Mouse (Mus musculus) MN1 (cell line): ENCODE data around the gene Mapkapk2.
"Not testable (repeated sequence)": the region's sequence is repeated elsewhere in the genome, so short reads cannot be mapped to it uniquely, and the experiment has no call there.

Source experiments
- DNase-seq: peaks from one replicate; pipeline ENCODE4 v3.0.0-alpha.2; 2016; ENCODE audit warnings: low spot score

The Mapkapk2 gene

GRCm38 (mm10) chr1:131097700-131098094, at the start of gene Mapkapk2:
Gene Mapkapk2, minus strand, starts transcription at chr1:131097826.
- peak; percentile 89 for DNase-seq

- DNase-seq: no peak
These were observed 48.6 kb upstream of the Mapkapk2 start for GRCm38 (mm10) chr1:131146181-131146614.

- not testable (repeated sequence) for DNase-seq
These were observed 47.6 kb upstream of the Mapkapk2 start for GRCm38 (mm10) chr1:131145222-131145621.

- DNase-seq: no peak
These were observed 44.8 kb upstream of the Mapkapk2 start for GRCm38 (mm10) chr1:131142472-131142871.

GRCm38 (mm10) chr1:131141449-131141848, 43.8 kb upstream of the Mapkapk2 start:
- no peak for DNase-seq

GRCm38 (mm10) chr1:131139102-131140095, 41.8 kb upstream of the Mapkapk2 start:
- DNase-seq: peak; percentile 58

- DNase-seq: peak; percentile 96
These were observed 40.8 kb upstream of the Mapkapk2 start, which contains the start of gene Dyrk3 for GRCm38 (mm10) chr1:131138191-131139016. Gene Dyrk3, minus strand, starts transcription at chr1:131138340.

GRCm38 (mm10) chr1:131137717-131138118, 40.1 kb upstream of the Mapkapk2 start:
- no peak for DNase-seq

- no peak for DNase-seq
These were observed 39.5 kb upstream of the Mapkapk2 start for GRCm38 (mm10) chr1:131137111-131137510.

- DNase-seq: no peak
These were observed 38.5 kb upstream of the Mapkapk2 start for GRCm38 (mm10) chr1:131135960-131136629.

GRCm38 (mm10) chr1:131134942-131135522, 37.4 kb upstream of the Mapkapk2 start:
- DNase-seq: peak; percentile 69

- peak; percentile 85 for DNase-seq
These were observed 36.6 kb upstream of the Mapkapk2 start for GRCm38 (mm10) chr1:131134231-131134630.

- DNase-seq: peak; percentile 23
These were observed 28.5 kb upstream of the Mapkapk2 start for GRCm38 (mm10) chr1:131125987-131126744.

- DNase-seq: no peak
These were observed 26.1 kb upstream of the Mapkapk2 start for GRCm38 (mm10) chr1:131123522-131124265.

- DNase-seq: no peak
These were observed 24.4 kb upstream of the Mapkapk2 start for GRCm38 (mm10) chr1:131121987-131122386.

GRCm38 (mm10) chr1:131119026-131119425, 21.4 kb upstream of the Mapkapk2 start:
- DNase-seq: peak; percentile 35

GRCm38 (mm10) chr1:131118530-131118929, 20.9 kb upstream of the Mapkapk2 start:
- DNase-seq: no peak

GRCm38 (mm10) chr1:131116430-131117011, 18.9 kb upstream of the Mapkapk2 start:
- peak; percentile 49 for DNase-seq

- peak; percentile 84 for DNase-seq
These were observed 18.3 kb upstream of the Mapkapk2 start for GRCm38 (mm10) chr1:131115932-131116331.

GRCm38 (mm10) chr1:131112576-131112975, 14.9 kb upstream of the Mapkapk2 start:
- peak; percentile 43 for DNase-seq
